Mouse (Mus musculus): ENCODE data around the gene Hddc2.

DNA sequence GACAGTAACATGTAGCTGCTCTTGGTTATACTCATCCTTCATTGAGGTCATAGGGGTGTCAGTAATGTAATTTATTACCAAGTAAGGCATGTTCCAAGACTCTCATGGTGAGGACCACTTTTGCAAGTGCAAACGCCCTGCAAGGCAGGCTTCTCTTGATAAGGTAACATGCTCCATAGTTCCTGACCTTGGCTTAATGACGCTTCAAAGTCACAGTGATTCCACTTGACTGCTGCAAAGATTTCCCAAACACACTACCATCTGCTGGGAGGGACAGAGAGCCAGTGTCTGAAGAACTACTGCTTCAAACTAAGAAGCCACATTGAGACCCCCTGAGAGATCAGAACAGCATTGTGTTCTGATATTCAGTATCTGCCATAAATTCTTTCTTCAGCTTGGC, 40.4 kb upstream of the Hddc2 start:
- TF ChIP-seq POLR2A (IDR thresholded peaks at IDR 0.05; ENCODE audit: borderline replicate concordance, insufficient read depth, low read length) (no peak), CTCF (IDR thresholded peaks at IDR 0.05; ENCODE audit: borderline replicate concordance, insufficient read depth, low read depth, low read length) (no peak)

Measured in cerebellum, adult 2 months (tissue).